Mouse (Mus musculus): ENCODE data around the gene Tnrc6a.

Gene Tnrc6a

DNA sequence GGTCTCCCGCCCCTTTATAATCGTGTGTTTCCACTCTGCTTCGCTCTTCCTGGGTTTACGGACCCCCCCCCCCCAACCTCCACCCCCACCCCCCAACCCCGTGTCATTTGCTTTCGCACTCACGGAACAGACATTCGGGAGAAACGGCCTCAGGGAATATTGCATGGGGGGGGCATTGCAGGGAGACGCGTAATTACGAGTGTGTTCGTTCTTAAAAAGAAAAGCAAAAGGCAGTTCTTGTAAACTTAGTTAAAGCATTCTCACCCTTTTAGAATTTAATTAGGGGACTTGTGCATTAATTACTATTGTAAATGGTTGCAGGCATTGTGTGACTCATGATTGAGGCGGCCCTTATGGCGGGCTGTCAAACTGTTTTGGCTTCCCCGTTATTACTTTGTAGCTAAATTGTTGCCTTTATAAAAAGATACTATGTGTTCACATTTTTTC, 1.1 kb downstream of the Tnrc6a start:
- DNase-seq (ENCODE audit: low read depth, low spot score), result no peak

DNA sequence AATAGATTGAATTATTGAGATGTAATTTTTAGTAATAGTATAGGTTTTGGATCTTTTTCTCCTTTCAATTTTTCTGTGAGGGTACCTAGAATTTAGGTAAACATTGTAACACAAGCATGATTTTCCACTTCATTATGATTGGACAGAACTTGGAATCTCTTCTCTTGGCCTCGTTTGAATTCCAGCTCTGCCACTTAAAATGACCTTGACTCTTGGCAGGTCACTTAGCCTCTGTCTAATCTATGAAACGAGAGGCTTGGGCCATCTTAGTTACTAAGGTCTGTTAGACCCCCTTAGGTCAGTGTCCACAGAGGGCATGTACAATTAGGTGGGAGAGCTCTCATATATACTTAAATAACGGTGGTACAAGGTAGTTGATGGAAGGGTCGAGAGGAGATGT, 2.4 kb downstream of the Tnrc6a start:
- no peak for DNase-seq (ENCODE audit: low read depth, low spot score)

DNA sequence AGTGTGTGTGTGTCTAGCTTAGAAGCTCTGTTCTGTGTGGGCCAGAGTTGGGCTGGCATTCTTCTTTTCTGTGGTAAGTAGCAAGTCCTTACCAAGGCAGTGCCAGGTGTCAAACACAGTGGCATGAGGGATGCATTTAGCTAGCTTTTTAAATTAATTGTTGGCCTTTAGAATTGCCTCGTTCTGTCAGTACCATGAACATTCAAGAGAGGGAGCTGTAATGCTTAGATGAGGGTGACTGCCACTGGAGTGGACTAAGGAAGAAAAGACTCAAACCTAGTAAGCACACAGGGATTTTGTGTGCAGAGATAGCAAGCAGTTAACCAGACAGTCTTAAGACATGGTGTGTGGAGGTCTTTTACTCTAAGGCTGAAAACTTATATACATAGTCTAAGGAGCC, 3.6 kb downstream of the Tnrc6a start:
- DNase-seq (ENCODE audit: low read depth, low spot score), result peak; percentile 25

GRCm38 (mm10) chr7:123127981-123128380, 4.3 kb downstream of the Tnrc6a start:
- no peak for DNase-seq (ENCODE audit: low read depth, low spot score)

DNA sequence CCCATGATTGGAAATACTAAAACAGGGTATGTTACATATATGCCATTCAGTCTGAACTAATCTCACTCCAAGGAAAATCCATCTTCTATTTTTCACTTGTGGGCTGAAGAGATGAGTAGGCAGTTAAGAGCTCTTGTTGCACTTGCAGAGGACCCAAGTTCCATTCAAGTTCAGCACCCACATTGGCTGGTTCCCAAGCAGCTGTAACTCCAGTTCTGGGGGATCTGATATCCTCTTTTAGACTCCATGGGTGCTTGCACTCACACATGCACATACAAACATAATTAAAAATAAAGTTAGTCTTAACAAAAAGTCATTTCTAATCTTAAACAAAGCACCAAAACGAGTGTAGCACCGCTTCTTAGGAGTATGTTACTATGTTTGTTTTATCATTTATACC, 5.4 kb downstream of the Tnrc6a start:
- DNase-seq (ENCODE audit: low read depth, low spot score), result no peak

DNA sequence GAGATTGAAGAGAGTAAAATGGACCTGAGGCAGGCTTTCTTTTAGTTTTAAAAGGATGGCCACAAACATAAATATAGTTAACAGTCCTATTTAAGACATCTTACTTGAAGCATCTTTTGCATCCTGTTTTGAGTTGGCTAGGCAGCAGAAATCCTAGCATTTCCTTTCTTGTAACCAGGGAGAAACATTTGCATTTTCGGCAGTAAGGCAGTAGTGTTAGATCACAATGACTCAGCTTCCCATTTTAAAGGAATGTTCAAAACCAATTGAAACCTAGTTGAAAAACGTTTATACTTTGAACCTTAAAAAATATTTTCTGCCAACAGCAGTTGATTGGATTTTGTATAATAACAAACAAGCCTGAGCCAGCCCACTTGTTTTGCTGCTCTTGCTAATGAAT, 6.5 kb downstream of the Tnrc6a start:
- DNase-seq (ENCODE audit: low read depth, low spot score), result no peak

GRCm38 (mm10) chr7:123132401-123132800, 8.7 kb downstream of the Tnrc6a start:
- no peak for DNase-seq (ENCODE audit: low read depth, low spot score)

DNA sequence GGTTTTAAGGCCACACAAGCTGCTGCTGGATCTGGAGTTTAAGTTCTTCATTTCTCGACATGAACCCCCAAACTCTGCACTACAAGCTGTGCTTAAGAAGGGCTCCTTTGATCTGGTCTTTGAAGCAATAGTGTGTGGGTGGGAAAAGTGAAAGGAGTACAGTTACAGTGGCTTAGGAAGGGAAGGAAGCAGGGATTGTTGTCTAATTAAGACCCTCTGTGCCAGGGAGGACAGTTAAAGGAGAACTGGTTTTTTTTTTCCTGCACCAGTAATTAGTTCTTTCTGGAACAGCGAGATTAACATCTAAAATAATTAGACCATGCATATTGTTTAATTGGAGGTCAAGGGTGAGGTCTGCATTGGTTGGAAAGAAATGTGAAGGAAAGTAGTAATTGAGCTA, 11.2 kb downstream of the Tnrc6a start:
- no peak for DNase-seq (ENCODE audit: low read depth, low spot score)

- DNase-seq (ENCODE audit: low read depth, low spot score), result no peak
These were observed 12.0 kb downstream of the Tnrc6a start for GRCm38 (mm10) chr7:123135655-123136054.

- no peak for DNase-seq (ENCODE audit: low read depth, low spot score)
These were observed 14.3 kb downstream of the Tnrc6a start for GRCm38 (mm10) chr7:123138001-123138400.

- DNase-seq (ENCODE audit: low read depth, low spot score), result no peak
These were observed 22.6 kb downstream of the Tnrc6a start for GRCm38 (mm10) chr7:123146141-123146846.

GRCm38 (mm10) chr7:123147787-123148186, 24.1 kb downstream of the Tnrc6a start:
- no peak for DNase-seq (ENCODE audit: low read depth, low spot score)

DNA sequence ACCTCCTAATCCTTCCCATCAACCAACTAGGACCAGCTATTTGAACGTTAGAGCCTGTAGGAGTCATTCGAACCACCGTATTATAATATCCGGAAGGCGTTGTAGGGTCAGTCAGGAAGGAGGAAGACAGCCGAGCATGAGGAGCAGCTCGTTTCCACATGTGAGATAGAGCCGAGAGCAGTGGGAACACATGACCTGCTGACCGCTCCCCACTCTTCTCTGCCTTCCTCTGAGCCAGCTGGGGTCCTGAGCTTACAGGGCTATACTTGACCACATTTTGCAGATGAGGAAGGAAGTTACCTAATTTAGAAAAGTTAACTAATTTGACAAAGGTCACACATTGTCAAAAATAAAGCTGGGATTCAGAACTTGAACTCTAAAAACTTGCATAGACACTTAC, 25.2 kb downstream of the Tnrc6a start:
- no peak for DNase-seq (ENCODE audit: low read depth, low spot score)

GRCm38 (mm10) chr7:123162346-123162745, 38.7 kb downstream of the Tnrc6a start:
- no peak for DNase-seq (ENCODE audit: low read depth, low spot score)

DNA sequence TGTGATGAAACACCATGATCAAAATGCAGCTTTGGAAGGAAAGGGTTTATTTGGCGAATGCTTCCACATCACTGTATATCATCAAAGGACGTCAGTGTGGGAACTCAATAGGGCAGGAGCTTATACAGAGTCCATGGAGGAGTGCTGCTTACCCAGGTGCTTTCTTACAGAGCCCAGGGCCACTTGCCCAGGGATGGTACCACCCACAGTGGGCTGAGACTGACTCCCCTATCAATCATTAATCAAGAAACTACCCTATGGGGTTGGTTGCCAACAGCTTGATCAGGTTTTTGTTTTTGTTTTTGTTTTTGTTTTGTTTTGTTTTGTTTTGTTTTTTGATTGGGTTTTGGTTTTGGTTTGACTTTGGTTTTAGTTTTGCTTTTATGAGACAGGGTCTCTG, 43.8 kb downstream of the Tnrc6a start:
- no peak for DNase-seq (ENCODE audit: low read depth, low spot score)

- no peak for DNase-seq (ENCODE audit: low read depth, low spot score)
These were observed 45.9 kb downstream of the Tnrc6a start for GRCm38 (mm10) chr7:123169618-123170017.

GRCm38 (mm10) chr7:123172101-123172500, 48.4 kb downstream of the Tnrc6a start:
- no peak for DNase-seq (ENCODE audit: low read depth, low spot score)

DNA sequence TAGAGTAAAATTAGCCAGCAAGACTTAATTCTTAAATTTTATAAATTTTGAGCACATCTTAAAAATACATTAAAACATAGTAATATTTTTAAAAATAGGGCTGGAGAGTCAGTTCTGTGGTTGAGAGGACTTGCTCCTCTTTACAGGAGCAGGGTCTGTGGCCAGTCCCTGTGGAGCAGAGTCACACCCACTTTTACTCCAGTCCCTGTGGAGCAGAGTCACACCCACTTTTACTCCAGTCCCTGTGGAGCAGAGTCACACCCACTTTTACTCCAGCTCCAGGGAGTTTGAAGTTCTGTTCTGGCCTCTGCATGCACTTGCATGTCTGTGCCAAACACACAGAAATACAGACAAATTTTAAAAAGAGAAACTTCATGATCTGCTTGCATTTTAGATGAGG, 53.5 kb downstream of the Tnrc6a start:
- no peak for DNase-seq (ENCODE audit: low read depth, low spot score)

DNA sequence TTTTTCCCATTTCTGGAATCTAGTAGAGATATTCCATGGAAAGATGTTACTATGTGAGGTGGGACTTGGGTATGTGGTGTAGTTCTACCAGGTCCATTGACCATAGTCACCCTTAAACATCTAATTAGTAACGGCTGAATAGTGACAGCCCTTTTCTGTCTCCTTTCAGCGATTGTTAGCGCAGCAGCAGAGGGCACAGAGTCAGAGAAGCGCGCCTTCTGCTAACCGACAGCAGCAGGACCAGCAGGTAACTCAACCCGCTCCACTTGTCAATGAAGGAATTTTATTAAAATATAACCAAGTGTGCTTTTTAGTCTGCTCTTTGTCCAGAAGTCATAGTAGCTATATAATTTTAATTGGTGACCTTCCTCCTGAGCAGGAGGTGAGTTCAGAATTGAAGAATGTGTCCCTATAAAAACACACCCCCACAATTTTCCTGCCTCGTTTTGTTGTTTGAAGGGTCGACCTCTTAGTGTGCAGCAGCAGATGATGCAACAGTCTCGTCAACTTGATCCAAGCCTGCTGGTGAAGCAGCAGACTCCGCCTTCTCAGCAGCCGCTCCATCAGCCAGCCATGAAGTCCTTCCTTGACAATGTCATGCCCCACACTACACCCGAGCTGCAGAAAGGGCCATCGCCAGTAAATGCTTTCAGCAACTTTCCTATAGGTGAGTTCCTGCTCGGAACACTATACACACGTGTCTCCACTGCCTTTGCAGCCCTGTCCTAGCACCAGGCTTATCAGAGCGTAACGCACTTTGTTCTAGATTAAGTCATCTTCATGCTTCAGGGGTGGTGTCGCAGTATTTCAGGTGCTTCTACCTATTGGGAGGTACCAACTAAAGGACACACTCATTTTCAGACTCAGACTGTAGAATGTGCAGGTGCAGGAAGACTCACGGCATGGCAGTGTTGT, 58.4 kb downstream of the Tnrc6a start:
- DNase-seq (ENCODE audit: low read depth, low spot score), result peak; percentile 39

DNA sequence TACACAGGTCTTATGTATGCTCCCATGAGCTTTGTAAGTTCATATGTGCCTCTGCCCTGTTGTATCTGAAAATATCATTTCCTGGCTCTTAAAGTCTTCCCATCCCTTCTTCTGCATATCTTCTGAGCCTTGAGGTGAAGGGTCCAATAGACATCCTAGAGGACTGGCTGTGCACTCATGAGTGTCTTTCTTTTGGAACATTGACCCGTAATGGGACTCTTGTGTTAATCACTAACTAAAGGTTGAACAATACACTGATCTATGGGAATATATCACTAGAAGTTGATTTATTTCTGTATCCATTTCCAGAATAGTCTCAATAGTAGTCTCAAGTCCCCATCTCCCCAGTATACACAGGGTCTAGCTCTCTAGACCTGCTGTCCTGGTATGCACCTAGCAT, 61.2 kb downstream of the Tnrc6a start:
- DNase-seq (ENCODE audit: low read depth, low spot score), result no peak

GRCm38 (mm10) chr7:123186463-123186862, 62.8 kb downstream of the Tnrc6a start:
- no peak for DNase-seq (ENCODE audit: low read depth, low spot score)

DNA sequence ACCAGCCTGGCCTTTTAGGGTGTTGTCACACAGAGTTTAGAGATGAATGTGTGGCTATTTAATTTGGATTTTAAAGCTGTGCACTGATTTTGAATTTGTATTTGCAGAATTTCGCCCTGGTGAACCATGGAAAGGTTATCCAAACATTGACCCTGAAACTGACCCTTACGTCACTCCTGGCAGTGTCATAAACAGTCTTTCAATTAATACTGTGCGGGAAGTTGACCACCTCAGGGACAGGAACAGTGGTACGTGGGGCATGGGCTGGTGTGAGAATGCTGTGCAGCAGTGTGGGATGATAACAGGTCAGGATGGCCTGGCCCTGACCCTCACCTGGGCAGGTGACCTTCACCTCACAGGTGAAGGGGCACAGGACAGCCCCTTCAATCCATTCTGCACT, 63.6 kb downstream of the Tnrc6a start:
- no peak for DNase-seq (ENCODE audit: low read depth, low spot score)

DNA sequence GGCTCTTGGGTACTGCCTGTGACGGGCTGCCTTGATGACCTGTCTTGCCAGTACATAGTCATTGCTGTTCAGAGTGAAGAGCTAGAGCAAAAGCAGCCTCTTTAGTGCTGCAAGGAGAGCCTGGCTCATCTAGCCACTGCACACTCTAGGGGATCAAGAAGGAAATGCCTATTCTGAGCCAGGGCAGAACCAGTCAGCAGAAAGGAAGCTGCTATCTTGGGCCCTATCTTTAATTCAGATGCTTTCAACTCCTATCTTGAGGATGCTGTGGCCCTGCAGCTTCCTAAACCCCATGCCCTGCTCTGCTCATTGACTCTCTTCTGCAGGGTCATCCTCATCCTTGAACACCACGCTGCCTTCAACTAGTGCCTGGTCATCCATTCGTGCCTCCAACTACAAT, 64.8 kb downstream of the Tnrc6a start:
- DNase-seq (ENCODE audit: low read depth, low spot score), result no peak
